Mouse (Mus musculus): ENCODE results near the gene Pim3. TPM values are rescaled to one million over a fixed set of nuclear protein-coding genes. Genes with fewer than 3 reads are reported as not detected.
A peak's percentile ranks its signal among the peaks of the same experiment; 100 is the strongest.

Pim3 gene
- polyA plus RNA-seq, 1 experiment from 2014 or later = 69.4 TPM

DNA sequence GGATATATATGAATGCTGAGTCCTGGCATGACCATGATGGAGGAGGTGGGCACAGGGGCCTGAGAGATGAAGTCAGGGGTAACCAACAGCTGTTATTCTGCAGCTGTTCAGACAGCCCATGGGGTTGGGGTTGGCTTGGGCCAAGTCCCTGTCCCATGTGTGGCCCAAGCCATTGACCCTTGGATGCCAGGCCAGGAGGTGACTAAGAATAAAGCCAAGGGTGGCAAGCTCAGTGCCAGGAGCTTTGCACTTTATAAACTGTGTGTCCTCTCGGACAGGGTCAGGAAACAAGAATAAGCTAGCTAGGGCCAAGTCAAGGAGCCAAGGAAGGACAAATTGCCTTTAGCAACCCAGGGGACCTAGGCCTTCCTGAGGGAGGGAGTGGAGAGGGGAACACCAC, 30.3 kb downstream of the Pim3 start:
- ATAC-seq (ENCODE audit: low FRiP score, low TSS enrichment) (no peak), DNase-seq (ENCODE audit: low spot score) (no peak)
- H3K9ac ChIP-seq (ENCODE audit: low read length) = no peak overlapping the region
- 0 out of 2 replicates have a peak, but pooled peaks cover 2% of the 10 kb centered on the region for H3K4me1 ChIP-seq (replicated peaks; ENCODE audit: control insufficient read depth, insufficient read depth)
- H3K4me2 ChIP-seq (replicated peaks; ENCODE audit: low read depth) = no peak overlapping the region
- no peak overlapping the region for H3K4me3 ChIP-seq (ENCODE audit: low read depth, low read length)
- H3K27ac ChIP-seq (replicated peaks) = no peak overlapping the region
- H3K9me3 ChIP-seq (ENCODE audit: control insufficient read depth, low read length) = no peaks in the 10 kb centered on the region
- TF ChIP-seq EP300 (optimal IDR thresholded peaks at IDR 0.05) (no peak), CTCF (IDR thresholded peaks at IDR 0.05; ENCODE audit: low read depth) (no peak)
- H3K27me3 ChIP-seq (ENCODE audit: control insufficient read depth, insufficient read depth, low read length) = no peaks in the 10 kb centered on the region
- no peaks in the 10 kb centered on the region for H3K36me3 ChIP-seq (ENCODE audit: control insufficient read depth, insufficient read depth, low read length)
- 96% methylated on average over 1 of the region's 1 CpGs for WGBS

GRCm38 (mm10) chr15:88892876-88893275, 30.9 kb downstream of the Pim3 start:
- no peak overlapping the region for H3K4me2 ChIP-seq (replicated peaks; ENCODE audit: low read depth)
- no peak overlapping the region for H3K9ac ChIP-seq (ENCODE audit: low read length)
- TF ChIP-seq EP300 (optimal IDR thresholded peaks at IDR 0.05) (no peak), CTCF (IDR thresholded peaks at IDR 0.05; ENCODE audit: low read depth) (no peak)
- no peaks in the 10 kb centered on the region for H3K27me3 ChIP-seq (ENCODE audit: control insufficient read depth, insufficient read depth, low read length)
- no peaks in the 10 kb centered on the region for H3K36me3 ChIP-seq (ENCODE audit: control insufficient read depth, insufficient read depth, low read length)
- H3K27ac ChIP-seq (replicated peaks) = no peak overlapping the region
- H3K9me3 ChIP-seq (ENCODE audit: control insufficient read depth, low read length) = no peaks in the 10 kb centered on the region
- ATAC-seq (ENCODE audit: low FRiP score, low TSS enrichment) = no peak
- H3K4me1 ChIP-seq (replicated peaks; ENCODE audit: control insufficient read depth, insufficient read depth) = 0 out of 2 replicates have a peak, but pooled peaks cover 2% of the 10 kb centered on the region
- no peak for DNase-seq (ENCODE audit: low spot score)
- H3K4me3 ChIP-seq (ENCODE audit: low read depth, low read length) = no peak overlapping the region
- 72% methylated on average over 5 of the region's 5 CpGs for WGBS

GRCm38 (mm10) chr15:88895119-88895518, 33.1 kb downstream of the Pim3 start:
- Histone ChIP-seq H3K36me3 (ENCODE audit: control insufficient read depth, insufficient read depth, low read length) (no peaks in the 10 kb centered on the region), H3K9me3 (ENCODE audit: control insufficient read depth, low read length) (no peaks in the 10 kb centered on the region), H3K4me3 (ENCODE audit: low read depth, low read length) (no peak overlapping the region), H3K27ac (replicated peaks) (no peak overlapping the region), H3K9ac (ENCODE audit: low read length) (no peak overlapping the region), H3K4me2 (replicated peaks; ENCODE audit: low read depth) (no peak overlapping the region), H3K27me3 (ENCODE audit: control insufficient read depth, insufficient read depth, low read length) (no peaks in the 10 kb centered on the region), H3K4me1 (replicated peaks; ENCODE audit: control insufficient read depth, insufficient read depth) (no peaks in the 10 kb centered on the region)
- TF ChIP-seq EP300 (optimal IDR thresholded peaks at IDR 0.05) (no peak), CTCF (IDR thresholded peaks at IDR 0.05; ENCODE audit: low read depth) (peak; percentile 7; the same call in 1 of the 2 replicates)
- ATAC-seq (ENCODE audit: low FRiP score, low TSS enrichment) = no peak
- WGBS = 61% methylated on average over 7 of the region's 7 CpGs
- no peak for DNase-seq (ENCODE audit: low spot score)

DNA sequence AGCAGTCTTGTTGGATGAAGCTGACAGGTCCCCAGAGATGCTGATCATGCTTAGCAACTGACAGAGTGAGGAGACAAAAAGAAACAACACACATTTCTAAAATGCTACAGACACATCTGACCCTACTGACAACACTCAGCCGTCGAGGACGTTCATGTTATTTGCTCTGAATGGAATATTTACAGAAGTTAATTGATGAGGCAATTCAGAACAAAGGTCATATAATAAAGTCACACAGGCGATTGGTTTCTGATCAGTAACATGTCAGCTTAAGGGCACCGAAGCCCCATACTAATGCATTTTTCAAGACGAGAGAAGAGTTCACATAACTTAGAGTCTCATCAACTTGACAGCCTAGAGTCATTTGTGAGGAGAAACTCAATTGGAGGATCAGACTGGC, 33.9 kb downstream of the Pim3 start:
- H3K36me3 ChIP-seq (ENCODE audit: control insufficient read depth, insufficient read depth, low read length) = no peaks in the 10 kb centered on the region
- H3K27me3 ChIP-seq (ENCODE audit: control insufficient read depth, insufficient read depth, low read length) = no peaks in the 10 kb centered on the region
- H3K4me1 ChIP-seq (replicated peaks; ENCODE audit: control insufficient read depth, insufficient read depth) = no peaks in the 10 kb centered on the region
- H3K4me2 ChIP-seq (replicated peaks; ENCODE audit: low read depth) = no peak overlapping the region
- H3K9ac ChIP-seq (ENCODE audit: low read length) = no peak overlapping the region
- no peak for ATAC-seq (ENCODE audit: low FRiP score, low TSS enrichment)
- DNase-seq (ENCODE audit: low spot score) = no peak
- no peak overlapping the region for H3K4me3 ChIP-seq (ENCODE audit: low read depth, low read length)
- no peaks in the 10 kb centered on the region for H3K9me3 ChIP-seq (ENCODE audit: control insufficient read depth, low read length)
- H3K27ac ChIP-seq (replicated peaks) = no peak overlapping the region
- 65% methylated on average over 6 of the region's 6 CpGs for WGBS
- no peak for TF ChIP-seq EP300 (optimal IDR thresholded peaks at IDR 0.05)
- no peak for TF ChIP-seq CTCF (IDR thresholded peaks at IDR 0.05; ENCODE audit: low read depth)

DNA sequence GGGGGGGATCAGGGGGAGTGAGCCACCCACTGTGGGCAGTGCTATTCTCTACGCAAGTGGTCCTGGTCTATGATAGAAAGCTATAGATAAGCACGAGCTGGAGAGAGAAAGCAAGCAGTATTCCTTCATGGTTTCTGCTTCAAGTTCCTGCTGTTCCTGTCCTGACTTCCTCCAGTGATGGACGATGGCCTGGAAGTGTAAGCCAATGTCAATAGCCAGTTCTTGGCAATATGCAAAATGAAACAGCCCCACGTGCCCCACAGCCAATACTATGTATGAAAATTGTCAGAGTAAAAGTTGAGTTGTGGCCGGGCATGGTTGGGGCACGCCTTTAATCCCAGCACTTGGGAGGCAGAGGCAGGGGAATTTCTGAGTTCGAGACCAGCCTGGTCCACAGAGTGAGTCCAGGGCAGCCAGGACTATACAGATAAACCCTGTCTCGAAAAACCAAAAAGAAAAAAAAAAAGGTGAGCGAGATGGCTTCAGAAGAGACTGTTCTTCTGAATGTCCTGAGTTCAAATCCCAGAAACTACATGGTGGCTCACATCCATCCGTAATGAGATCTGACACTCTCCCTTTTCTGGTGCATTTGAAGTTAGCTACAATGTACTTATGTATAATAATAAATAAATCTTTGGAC, 34.5 kb downstream of the Pim3 start:
- Histone ChIP-seq H3K4me2 (replicated peaks; ENCODE audit: low read depth) (no peak overlapping the region), H3K36me3 (ENCODE audit: control insufficient read depth, insufficient read depth, low read length) (no peaks in the 10 kb centered on the region), H3K27me3 (ENCODE audit: control insufficient read depth, insufficient read depth, low read length) (no peaks in the 10 kb centered on the region), H3K27ac (replicated peaks) (no peak overlapping the region), H3K4me1 (replicated peaks; ENCODE audit: control insufficient read depth, insufficient read depth) (no peaks in the 10 kb centered on the region), H3K9me3 (ENCODE audit: control insufficient read depth, low read length) (no peaks in the 10 kb centered on the region), H3K4me3 (ENCODE audit: low read depth, low read length) (no peak overlapping the region), H3K9ac (ENCODE audit: low read length) (no peak overlapping the region)
- 78% methylated on average over 10 of the region's 10 CpGs for WGBS
- ATAC-seq (ENCODE audit: low FRiP score, low TSS enrichment) = no peak
- TF ChIP-seq EP300 (optimal IDR thresholded peaks at IDR 0.05) = no peak
- TF ChIP-seq CTCF (IDR thresholded peaks at IDR 0.05; ENCODE audit: low read depth) = no peak
- no peak for DNase-seq (ENCODE audit: low spot score)

GRCm38 (mm10) chr15:88902200-88902875, 40.4 kb downstream of the Pim3 start:
- Histone ChIP-seq H3K36me3 (ENCODE audit: control insufficient read depth, insufficient read depth, low read length) (no peaks in the 10 kb centered on the region), H3K9me3 (ENCODE audit: control insufficient read depth, low read length) (no peaks in the 10 kb centered on the region), H3K27ac (replicated peaks) (no peak overlapping the region), H3K9ac (ENCODE audit: low read length) (no peak overlapping the region), H3K4me2 (replicated peaks; ENCODE audit: low read depth) (no peak overlapping the region), H3K4me1 (replicated peaks; ENCODE audit: control insufficient read depth, insufficient read depth) (no peaks in the 10 kb centered on the region), H3K27me3 (ENCODE audit: control insufficient read depth, insufficient read depth, low read length) (no peaks in the 10 kb centered on the region), H3K4me3 (ENCODE audit: low read depth, low read length) (no peak overlapping the region)
- WGBS = 65% methylated on average over 15 of the region's 15 CpGs
- no peak for DNase-seq (ENCODE audit: low spot score)
- no peak for TF ChIP-seq EP300 (optimal IDR thresholded peaks at IDR 0.05)
- TF ChIP-seq CTCF (IDR thresholded peaks at IDR 0.05; ENCODE audit: low read depth) = no peak
- ATAC-seq (ENCODE audit: low FRiP score, low TSS enrichment) = no peak

Measured in stomach, postnatal 0 days (tissue).